Mouse (Mus musculus) cerebellum, postnatal 36 days (tissue): ENCODE data around the gene Rhox3h.
"Not testable (repeated sequence)": the region's sequence is repeated elsewhere in the genome, so short reads cannot be mapped to it uniquely, and the experiment has no call there.

Source experiments
- DNase-seq, 2 experiments: peaks; one replicate each; pipeline ENCODE4 v3.0.0; 2021 to 2022; ENCODE audit warnings: mixed read lengths in 2 of 2

The Rhox3h gene

DNA sequence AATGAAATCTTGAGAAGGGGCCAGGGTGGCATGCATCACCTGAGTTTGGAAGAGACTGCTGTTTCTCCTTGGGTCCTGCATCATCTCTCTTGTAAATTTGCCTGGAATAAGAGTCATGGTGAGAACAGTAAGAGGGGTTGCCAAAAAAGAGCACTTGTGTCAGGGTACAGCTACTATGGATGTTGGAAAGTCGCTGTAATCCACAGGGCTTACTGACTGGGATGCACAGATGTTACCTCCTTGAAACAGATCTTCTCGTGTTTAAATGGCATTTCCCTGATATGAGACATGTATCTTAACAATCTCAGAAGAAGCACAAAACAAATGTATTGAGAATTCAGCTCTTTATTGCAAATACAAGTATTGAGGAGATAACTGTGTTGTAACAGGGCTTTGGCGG, at the start of gene Rhox3h:
Rhox3h (minus strand) TSS at position 101 of the 400 bp plus-strand sequence.
- DNase-seq, result not testable (repeated sequence)

DNA sequence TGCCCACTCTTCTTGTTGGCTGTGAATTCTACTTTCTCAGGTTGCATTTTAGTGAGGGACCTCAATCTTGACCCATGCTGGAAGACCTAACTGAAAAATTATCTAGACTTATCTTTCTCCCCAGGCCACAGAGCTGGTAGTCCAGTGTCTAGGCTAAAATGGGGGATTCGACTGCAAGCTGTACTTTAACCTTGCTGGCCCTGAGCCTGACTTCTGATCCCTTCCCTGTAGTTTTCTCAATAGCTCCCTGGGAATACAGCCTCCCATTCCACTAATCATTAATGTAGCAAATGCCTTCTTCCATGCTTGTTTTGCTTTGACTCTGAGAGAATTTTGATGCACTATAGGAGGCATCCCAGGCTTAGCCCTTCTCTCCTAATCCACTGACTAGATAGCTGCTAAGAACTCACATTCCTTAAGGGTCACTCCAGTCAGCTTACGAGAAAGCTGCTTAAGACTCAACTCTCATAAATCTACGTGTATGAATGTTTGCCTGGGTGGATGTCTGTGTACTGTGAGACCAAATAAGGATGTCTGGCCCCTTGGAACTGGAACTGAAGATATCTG, 33.3 kb upstream of the Rhox3h start:
- no peak for DNase-seq

DNA sequence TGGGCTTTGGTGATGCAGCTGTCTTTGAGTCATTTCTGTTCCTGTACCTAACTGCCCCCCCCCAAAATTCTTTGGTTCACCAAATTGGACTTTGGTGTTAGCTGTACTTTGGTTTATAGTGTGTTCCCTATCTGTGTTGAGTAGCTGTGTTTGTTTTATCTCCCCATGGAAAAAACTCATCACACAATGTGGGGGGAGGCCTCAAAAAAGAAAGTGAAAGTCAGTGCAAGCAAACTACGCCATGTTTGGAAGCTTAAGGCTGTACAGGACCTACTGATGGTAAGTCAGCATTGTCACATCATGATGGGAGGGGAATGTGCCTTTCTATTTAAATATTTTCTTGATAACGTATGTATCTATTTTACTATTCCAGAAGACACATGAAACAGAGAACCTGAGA, 23.7 kb upstream of the Rhox3h start:
- no peak for DNase-seq

DNA sequence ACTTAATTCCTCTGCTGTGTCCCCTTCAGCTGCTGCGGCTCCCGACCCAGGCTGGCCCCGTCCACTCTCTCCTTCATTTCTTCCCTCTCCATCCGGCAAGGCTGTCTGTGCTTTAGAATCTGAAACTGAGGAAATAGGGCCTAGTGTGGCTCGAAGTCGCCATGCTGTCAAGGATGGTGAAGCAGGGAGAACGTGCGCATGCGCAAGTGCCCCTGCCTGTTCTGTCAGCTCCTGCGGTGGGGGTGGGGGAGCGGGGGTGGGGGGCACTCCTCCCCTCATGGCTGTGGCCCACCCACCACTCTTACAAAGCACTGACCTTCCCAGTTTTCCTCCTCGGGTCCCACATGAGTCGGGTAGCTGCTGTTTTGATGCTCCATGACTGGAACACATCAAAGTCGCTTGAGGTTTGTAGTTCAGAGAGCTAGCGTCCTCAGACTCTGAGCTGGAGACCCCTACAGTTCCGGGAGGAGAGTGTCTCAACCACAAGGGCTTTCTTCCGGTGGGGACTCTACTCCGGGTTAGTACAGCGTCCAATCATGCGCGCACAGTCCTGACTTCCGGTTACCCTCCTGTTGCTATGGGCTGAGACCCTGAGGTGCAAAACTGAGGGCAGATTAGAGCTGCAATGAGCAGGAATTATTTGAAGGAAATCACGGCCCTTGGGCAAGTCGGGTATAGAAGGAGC, 14.6 kb upstream of the Rhox3h start:
- DNase-seq, result no peak

DNA sequence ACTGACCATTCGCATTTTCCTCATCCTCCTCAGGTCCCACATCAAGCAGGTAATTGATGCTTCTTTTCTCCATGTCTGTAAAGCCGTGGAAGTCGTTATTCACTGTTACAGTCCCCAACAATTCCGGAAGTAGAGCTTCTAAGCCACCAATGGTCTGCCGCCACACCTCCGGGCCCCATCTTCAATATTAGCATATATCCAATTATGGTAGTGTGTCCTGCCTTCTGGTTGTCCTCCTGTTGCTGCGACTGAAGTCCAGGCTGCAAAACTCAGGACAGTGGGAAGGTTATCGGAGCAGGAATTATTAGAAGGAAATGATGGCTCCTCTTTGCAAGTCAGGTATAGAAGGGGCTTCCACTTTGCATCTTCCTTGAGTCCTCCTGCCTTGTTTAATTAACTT, 4.6 kb upstream of the Rhox3h start, which contains the start of gene Rhox2h:
Rhox2h (minus strand) TSS at position 101 of the 400 bp plus-strand sequence.
- not testable (repeated sequence) for DNase-seq

- DNase-seq, result not testable (repeated sequence)
Observed at GRCm38 (mm10) chrX:37651227-37651626, 17.3 kb downstream of the Rhox3h start, which contains the start of gene Rhox4g. Gene Rhox4g, minus strand, starts transcription at chrX:37651327.

GRCm38 (mm10) chrX:37643370-37643769, 25.2 kb downstream of the Rhox3h start, which contains the start of gene Rhox2g:
Gene Rhox2g, minus strand, starts transcription at chrX:37643470.
- DNase-seq, result not testable (repeated sequence)

DNA sequence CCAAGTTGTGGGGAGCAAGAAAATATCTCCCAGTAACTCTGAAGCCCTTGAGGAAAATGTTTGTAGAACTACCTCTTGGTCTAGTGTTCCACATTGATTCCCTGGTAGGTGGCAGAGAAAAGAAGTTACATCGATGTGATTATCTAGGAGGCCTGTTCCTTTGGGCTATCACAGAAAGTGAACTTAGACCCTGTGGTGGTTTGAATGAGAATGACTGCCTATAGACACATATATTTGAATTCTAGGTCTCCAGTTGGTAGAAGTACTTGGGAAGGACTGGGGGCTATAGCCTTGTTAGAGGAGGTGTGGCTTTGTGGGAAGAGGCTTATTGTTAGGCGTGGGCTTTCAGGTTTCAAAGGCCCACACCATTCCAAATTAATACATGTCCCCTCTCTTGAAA, 40.1 kb downstream of the Rhox3h start, which contains the start of gene Rhox3g:
Rhox3g (minus strand) TSS at position 101 of the 400 bp plus-strand sequence.
- not testable (repeated sequence) for DNase-seq
